Mouse (Mus musculus) intestine, embryonic 16.5 days (tissue): Measurements from ENCODE around the gene Usp5. TPM values are rescaled to one million over a fixed set of nuclear protein-coding genes. Genes with fewer than 3 reads are reported as not detected.
"Not testable (repeated sequence)": the region's sequence is repeated elsewhere in the genome, so short reads cannot be mapped to it uniquely, and the experiment has no call there.

Experiments
- ATAC-seq: fragments of 200-750 bp; cut with Nextera tagmentation; 2 replicates; pipeline ENCODE4 v1.8.0; 2017; ENCODE audit warnings: moderate TSS enrichment, moderate library complexity
- H3K27ac ChIP-seq: fragments of 300-500 bp; sonication (generic); 2 replicates; pipeline ENCODE4 v1.5.1; 2014; ENCODE audit warnings: mild to moderate bottlenecking, low read length
- H3K27me3 ChIP-seq: fragments of 300-500 bp; sonication (generic); replicated peaks from 2 replicates; pipeline ENCODE4 v1.6.1; 2014; ENCODE audit warnings: low read length, control low read depth, mixed read lengths; ENCODE audit not compliant: control insufficient read depth, insufficient read depth
- H3K36me3 ChIP-seq: fragments of 300-500 bp; sonication (generic); 2 replicates; pipeline ENCODE4 v1.6.1; 2014; ENCODE audit warnings: low read length, control low read depth; ENCODE audit not compliant: control insufficient read depth, insufficient read depth
- H3K4me1 ChIP-seq: fragments of 300-500 bp; sonication (generic); 2 replicates; pipeline ENCODE4 v1.6.1; 2014; ENCODE audit warnings: low read length, control low read depth, mixed read lengths; ENCODE audit not compliant: control insufficient read depth, insufficient read depth
- H3K4me2 ChIP-seq: fragments of 300-500 bp; sonication (generic); 2 replicates; pipeline ENCODE4 v1.6.1; 2014; ENCODE audit warnings: low read depth, low read length, control low read depth
- H3K4me3 ChIP-seq: fragments of 300-500 bp; sonication (generic); 2 replicates; pipeline ENCODE4 v1.5.1; 2014; ENCODE audit warnings: mild to moderate bottlenecking, low read length
- H3K9ac ChIP-seq: fragments of 300-500 bp; sonication (generic); 2 replicates; pipeline ENCODE4 v1.6.1; 2014; ENCODE audit warnings: low read depth, low read length
- H3K9me3 ChIP-seq: fragments of 300-500 bp; sonication (generic); 2 replicates; pipeline ENCODE4 v1.6.1; 2016; ENCODE audit warnings: low read length, control low read depth; ENCODE audit not compliant: control insufficient read depth
- WGBS: fragments of 180-500 bp; shearing (Covaris S2); extraction: QIAGEN DNeasy Blood & Tissue Kit; methylation state at CpG from one replicate; pipeline ENCODE4 v1.1.7; 2014; 5-methylcytosine and 5-hydroxymethylcytosine counted together
- polyA plus RNA-seq: library from polyadenylated mRNA; unstranded; fragments of >200 nt; fragmentation: Nextera tagmentation; extraction: Ambion mirVana; gene quantifications from 2 replicates; pipeline ENCODE4 v1.2.1, GENCODE M21; 2015

The Usp5 gene
- polyA plus RNA-seq, 1 experiment from 2014 or later = 117 TPM

DNA sequence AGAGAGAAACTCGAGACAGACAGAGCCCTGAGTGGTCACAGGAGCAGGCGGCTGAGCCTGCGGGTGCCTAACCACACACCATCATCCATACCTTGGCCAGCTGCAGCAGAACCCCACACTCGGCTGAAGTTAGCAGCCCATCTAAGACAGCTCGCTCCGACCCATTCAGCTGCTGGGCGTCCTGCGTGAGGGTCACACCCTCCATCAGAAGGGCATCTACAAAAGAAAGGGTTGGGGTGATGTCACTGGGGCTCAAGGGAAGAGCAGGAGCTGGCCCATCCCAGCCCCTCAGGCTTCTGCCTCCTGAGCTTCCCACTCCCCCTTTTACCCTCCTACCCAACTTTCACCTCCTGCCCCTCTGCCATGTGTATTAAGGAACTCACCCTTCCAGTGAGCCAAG lies 21.3 kb upstream of the Usp5 start:
- Histone ChIP-seq H3K27ac (no peak overlapping the region), H3K36me3 (no peaks in the 10 kb centered on the region), H3K4me1 (0 out of 2 replicates have a peak, but pooled peaks cover 3% of the 10 kb centered on the region), H3K4me2 (no peak overlapping the region), H3K27me3 (no peaks in the 10 kb centered on the region), H3K9ac (no peak overlapping the region), H3K4me3 (no peak overlapping the region), H3K9me3 (no peaks in the 10 kb centered on the region)
- 57% methylated on average over 8 of the region's 8 CpGs for WGBS
- no peak for ATAC-seq

DNA sequence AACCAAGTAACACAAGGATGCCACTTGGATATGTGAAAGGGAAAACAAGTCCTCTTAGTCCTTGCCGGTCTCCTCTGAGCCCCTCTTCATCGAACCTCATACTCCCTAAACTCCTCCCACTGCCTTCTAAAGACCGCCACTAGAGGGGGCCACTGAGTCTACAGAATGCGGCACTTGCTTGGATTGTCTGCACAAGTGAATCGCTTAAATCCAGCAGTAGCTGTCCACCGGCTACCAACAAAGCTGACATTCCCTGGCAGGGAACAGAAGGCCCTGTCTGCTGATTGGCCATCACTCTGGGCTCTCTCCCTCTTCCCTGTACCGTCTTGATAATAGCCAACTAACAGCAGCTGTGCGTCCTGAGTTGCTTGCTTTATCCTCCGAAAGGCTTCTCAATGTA lies 18.0 kb upstream of the Usp5 start:
- H3K27ac ChIP-seq = no peak overlapping the region
- H3K4me1 ChIP-seq = 0 out of 2 replicates have a peak, but pooled peaks cover 2% of the 10 kb centered on the region
- WGBS = 10% methylated on average over 9 of the region's 9 CpGs
- H3K9me3 ChIP-seq = no peaks in the 10 kb centered on the region
- no peak overlapping the region for H3K4me3 ChIP-seq
- H3K9ac ChIP-seq = no peak overlapping the region
- H3K27me3 ChIP-seq = no peaks in the 10 kb centered on the region
- H3K4me2 ChIP-seq = no peak overlapping the region
- H3K36me3 ChIP-seq = no peaks in the 10 kb centered on the region
- peak; percentile 73 for ATAC-seq

DNA sequence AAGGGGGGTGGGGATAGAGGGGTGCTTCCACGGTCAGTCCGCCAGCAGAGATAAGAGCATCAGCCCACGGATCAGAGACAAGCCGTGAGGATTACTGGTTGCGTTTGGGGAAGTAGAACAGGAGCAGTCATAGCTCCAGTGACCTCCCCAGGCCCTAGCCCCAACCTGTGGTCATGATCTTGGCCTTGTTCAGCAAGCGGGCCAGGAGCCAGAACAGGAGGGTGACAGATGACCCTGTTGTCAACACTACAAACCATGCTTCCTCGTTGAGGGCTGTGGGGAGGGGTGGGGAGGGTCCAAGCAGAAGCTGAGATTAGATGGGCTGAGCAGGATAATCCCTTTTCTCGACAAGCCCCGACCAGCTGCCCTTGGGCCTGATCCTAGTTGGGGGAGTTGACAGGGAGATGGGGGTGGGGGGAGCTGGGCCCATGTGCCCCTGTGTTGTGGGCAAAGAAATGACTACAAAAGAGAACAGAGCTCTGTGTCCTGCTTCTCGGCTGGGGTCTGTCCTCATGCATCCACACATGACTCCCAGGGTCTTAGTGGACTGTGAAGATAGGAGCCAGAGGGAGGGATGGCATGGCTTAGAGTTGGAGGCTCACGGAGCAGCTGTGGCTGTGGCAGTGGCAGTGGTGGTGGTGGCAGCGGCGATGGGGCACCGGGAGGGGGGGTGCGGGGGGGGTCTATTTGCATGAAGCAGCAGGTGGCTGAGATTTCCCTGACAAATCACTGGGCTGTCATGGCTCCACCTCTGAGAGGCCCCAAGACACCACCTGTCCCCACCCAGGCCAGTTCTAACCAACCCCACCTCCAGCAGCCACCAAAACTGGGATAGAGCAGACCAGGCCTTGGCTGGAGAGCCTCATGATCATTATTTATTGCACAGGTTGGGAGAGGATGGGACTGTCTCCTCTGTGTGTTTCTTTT lies 11.2 kb upstream of the Usp5 start, which contains the start of gene Gnb3:
Gene Gnb3 (minus strand): TSS at position 35 of the 927 bp plus-strand sequence.
- H3K9me3 ChIP-seq = no peaks in the 10 kb centered on the region
- no peak within 1 kb of the TSS for H3K27ac ChIP-seq
- ATAC-seq = 0 out of 2 replicates have a peak, but pooled peaks have one; percentile 11
- 36% methylated on average over 15 of the region's 15 CpGs for WGBS
- H3K36me3 ChIP-seq = no peaks in the 10 kb centered on the region
- peaks cover 7% of the 10 kb centered on the region for H3K4me1 ChIP-seq
- H3K9ac ChIP-seq = peak within 1 kb of the TSS; percentile 50
- no peak within 1 kb of the TSS for H3K4me2 ChIP-seq
- H3K27me3 ChIP-seq = no peaks in the 10 kb centered on the region
- no peak within 1 kb of the TSS for H3K4me3 ChIP-seq

DNA sequence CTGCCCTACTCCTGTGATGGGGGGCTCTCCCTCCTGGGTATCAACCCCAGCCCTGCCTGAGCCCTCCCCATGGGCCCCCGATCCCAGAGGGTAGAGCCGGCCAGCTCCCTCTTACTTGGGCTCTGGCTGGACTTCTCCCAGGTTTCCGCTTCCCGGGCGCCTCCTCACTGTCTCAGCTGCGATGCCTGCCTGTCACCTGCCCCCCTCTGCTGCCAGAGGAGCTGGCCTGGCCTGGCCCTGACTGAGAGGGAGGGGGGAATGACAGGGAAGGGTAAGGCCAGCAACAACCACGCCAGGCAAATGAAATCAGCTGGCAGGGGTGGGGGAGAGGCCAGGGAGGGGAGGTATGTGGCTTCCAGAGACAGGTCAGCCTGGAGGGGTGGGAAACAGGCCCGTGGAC lies 10.5 kb upstream of the Usp5 start:
- no peaks in the 10 kb centered on the region for H3K27me3 ChIP-seq
- no peaks in the 10 kb centered on the region for H3K36me3 ChIP-seq
- H3K4me1 ChIP-seq = peaks cover 5% of the 10 kb centered on the region
- WGBS = 15% methylated on average over 8 of the region's 8 CpGs
- no peak overlapping the region for H3K4me2 ChIP-seq
- H3K27ac ChIP-seq = no peak overlapping the region
- H3K9me3 ChIP-seq = no peaks in the 10 kb centered on the region
- H3K9ac ChIP-seq = peak overlapping the region; percentile 50
- H3K4me3 ChIP-seq = no peak overlapping the region
- peak; percentile 19; the same call in 1 of the 2 replicates for ATAC-seq

DNA sequence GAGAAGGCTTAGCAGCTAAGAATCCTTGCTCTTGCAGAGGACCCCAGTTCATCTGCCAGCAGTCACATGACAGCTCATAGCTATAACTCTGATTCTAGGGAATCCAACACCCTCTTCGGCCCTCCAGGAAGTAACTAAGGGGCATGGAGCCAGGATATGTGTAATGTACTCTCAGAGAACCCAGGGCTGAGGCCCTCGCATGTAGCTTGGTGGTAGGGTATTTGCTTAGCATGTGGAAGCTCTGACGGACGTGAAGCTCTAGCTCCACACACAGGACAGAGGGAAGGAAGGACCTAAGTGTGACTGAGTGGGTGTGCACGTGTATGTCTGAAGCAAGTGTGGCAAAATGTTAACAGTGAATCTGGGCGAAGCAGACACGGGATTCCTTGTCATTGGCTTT lies 7.1 kb upstream of the Usp5 start:
- H3K4me1 ChIP-seq = peaks cover 5% of the 10 kb centered on the region
- H3K4me2 ChIP-seq = no peak overlapping the region
- no peak for ATAC-seq
- H3K27ac ChIP-seq = no peak overlapping the region
- 72% methylated on average over 7 of the region's 7 CpGs for WGBS
- peaks cover 7% of the 10 kb centered on the region; the same call in 1 of the 2 replicates for H3K36me3 ChIP-seq
- no peaks in the 10 kb centered on the region for H3K9me3 ChIP-seq
- H3K9ac ChIP-seq = no peak overlapping the region
- no peaks in the 10 kb centered on the region for H3K27me3 ChIP-seq
- no peak overlapping the region for H3K4me3 ChIP-seq

DNA sequence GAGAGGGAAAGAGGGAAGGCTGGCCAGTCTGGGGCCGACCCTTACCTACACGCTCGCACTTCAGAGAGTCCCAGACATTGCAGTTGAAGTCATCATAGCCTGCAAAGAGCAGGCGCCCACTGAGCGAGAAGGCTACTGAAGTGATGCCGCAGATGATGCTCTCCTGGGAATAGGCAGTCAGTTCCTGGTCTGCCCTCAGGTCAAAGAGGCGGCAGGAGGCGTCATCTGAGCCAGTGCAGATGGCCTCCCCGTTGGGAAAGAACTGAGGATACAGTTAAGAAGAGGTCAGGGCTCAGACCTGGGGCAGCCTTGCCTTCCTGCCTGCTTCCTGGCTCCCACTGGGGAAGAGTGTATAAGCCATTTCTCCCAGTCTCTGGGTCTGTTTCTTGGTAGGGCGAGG lies 6.2 kb upstream of the Usp5 start:
- Histone ChIP-seq H3K4me2 (no peak overlapping the region), H3K27ac (no peak overlapping the region), H3K36me3 (peaks cover 7% of the 10 kb centered on the region; the same call in 1 of the 2 replicates), H3K9me3 (no peaks in the 10 kb centered on the region), H3K4me3 (no peak overlapping the region), H3K4me1 (peaks cover 5% of the 10 kb centered on the region), H3K9ac (no peak overlapping the region), H3K27me3 (no peaks in the 10 kb centered on the region)
- no peak for ATAC-seq
- 61% methylated on average over 10 of the region's 10 CpGs for WGBS

DNA sequence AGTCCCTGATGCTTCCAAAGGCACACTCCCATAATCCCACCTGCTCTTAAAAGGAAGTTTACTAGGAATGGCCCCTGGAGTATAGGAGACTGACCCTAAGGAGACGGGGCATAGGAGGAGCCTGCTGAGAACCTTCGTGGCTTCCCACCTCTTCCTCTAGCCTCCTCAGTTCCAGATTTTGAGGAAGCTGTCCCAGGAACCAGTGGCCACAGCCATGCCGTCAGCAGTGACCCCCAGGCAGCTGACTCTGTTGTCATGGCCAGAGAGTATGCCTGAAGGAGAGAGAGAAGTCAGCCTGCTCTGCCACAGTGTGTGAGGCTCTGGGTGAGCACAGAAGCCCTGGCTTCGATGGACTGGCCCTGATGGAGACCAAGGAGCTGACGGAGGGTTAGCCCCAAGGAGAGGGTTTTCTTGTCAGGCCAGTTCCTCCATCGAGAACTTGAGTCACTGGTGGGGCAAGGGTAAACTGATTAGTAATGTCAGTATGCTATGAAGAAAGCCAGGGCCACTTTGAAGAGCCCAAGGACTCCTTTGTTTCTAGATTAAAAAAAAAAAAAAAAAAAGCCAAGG lies 5.3 kb upstream of the Usp5 start:
- H3K27me3 ChIP-seq = no peaks in the 10 kb centered on the region
- no peak overlapping the region for H3K27ac ChIP-seq
- WGBS = 84% methylated on average over 6 of the region's 6 CpGs

DNA sequence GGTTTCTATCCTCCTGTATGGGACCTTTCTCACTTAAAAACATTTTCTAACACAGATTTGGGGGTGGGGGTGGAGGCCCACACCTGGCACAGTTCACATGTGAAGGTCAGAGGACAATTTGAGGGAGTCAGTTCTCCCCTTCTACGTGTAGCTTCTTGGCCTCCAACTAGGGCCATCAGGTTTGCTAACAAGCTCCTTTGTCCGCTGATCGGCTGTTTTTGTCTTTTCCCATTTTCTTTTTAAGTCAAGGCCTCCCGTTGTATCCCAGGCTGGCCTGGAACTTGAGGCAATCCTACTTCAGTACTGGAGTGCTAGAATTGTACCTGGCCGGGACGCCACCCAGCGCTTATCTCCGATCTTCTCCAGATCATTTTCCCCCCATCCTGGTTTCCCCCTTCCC lies 2.4 kb upstream of the Usp5 start:
- ATAC-seq = no peak
- WGBS = 89% methylated on average over 8 of the region's 8 CpGs
- Histone ChIP-seq H3K27me3 (no peaks in the 10 kb centered on the region), H3K36me3 (peaks cover 7% of the 10 kb centered on the region; the same call in 1 of the 2 replicates), H3K9me3 (no peaks in the 10 kb centered on the region), H3K4me2 (no peak overlapping the region), H3K27ac (no peak overlapping the region), H3K9ac (no peak overlapping the region), H3K4me3 (no peak overlapping the region), H3K4me1 (peaks cover 10% of the 10 kb centered on the region)

More for the DNA sequence above, 5.3 kb upstream of the Usp5 start:
- Histone ChIP-seq H3K4me2 (no peak overlapping the region), H3K9me3 (no peaks in the 10 kb centered on the region), H3K4me1 (peaks cover 2% of the 10 kb centered on the region; the same call in 1 of the 2 replicates), H3K4me3 (no peak overlapping the region), H3K9ac (no peak overlapping the region), H3K36me3 (peaks cover 7% of the 10 kb centered on the region; the same call in 1 of the 2 replicates)
- no peak for ATAC-seq

DNA sequence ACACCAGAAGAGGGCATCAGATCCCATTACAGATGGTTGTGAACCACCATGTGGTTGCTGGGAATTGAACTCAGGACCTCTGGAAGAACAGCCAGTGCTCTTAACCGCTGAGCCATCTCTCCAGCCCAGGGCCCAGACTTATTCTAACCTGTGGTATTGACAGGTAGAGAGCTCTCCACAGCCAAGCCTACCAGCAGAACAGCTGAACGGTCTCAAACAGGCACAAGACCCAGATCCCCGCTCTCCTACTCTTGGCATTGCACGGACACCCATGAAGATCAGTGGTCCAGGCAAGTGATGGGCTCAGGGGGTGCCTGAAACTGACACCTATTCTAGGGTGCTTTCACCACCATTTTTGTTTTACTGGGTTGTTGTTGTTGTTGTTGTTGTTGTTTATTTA lies 1.9 kb upstream of the Usp5 start:
- not testable (repeated sequence) for H3K4me3 ChIP-seq

More for the DNA sequence above, 1.9 kb upstream of the Usp5 start:
- H3K9ac ChIP-seq, H3K36me3 ChIP-seq, H3K27me3 ChIP-seq, H3K27ac ChIP-seq, ATAC-seq, H3K9me3 ChIP-seq, H3K4me1 ChIP-seq: not testable (repeated sequence)
- peak overlapping the region; percentile 90 for H3K4me2 ChIP-seq
- 94% methylated on average over 4 of the region's 4 CpGs for WGBS
